Mouse (Mus musculus): ENCODE data around the gene Rel. TPM values are rescaled to one million over a fixed set of nuclear protein-coding genes. Genes with fewer than 3 reads are reported as not detected.

Rel gene
- total RNA-seq, 1 experiment from 2014 or later = 56.8 TPM

GRCm38 (mm10) chr11:23698526-23698925 is 72.2 kb downstream of the Rel start:
- no peak for ATAC-seq (ENCODE audit: extremely low read depth, insufficient number of reproducible peaks, low FRiP score, poor library complexity, severe bottlenecking)

- ATAC-seq (ENCODE audit: extremely low read depth, insufficient number of reproducible peaks, low FRiP score, poor library complexity, severe bottlenecking) = no peak; the same call in 1 of the 2 replicates
Measured at GRCm38 (mm10) chr11:23695847-23696246, 74.9 kb downstream of the Rel start.

DNA sequence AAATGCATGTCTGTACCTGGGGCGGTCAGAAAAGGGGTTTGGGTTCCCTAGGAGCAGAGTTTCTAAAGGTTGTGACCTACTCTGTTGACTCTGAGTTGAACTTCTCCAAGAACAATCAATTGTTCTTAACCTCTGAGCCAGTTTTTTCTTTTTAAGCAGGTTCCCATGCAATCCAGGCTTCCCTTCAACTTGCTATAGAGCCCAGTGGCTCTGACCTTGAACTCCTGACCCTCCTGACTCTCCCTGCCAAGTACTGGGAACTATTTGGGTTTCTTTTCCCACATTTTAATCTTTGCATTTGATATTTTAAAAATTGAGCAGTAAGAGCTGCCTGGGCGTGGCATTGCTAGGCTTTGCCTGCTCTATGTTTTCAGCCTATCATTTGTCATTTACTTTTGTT is 77.5 kb downstream of the Rel start:
- ATAC-seq (ENCODE audit: extremely low read depth, insufficient number of reproducible peaks, low FRiP score, poor library complexity, severe bottlenecking) = no peak

DNA sequence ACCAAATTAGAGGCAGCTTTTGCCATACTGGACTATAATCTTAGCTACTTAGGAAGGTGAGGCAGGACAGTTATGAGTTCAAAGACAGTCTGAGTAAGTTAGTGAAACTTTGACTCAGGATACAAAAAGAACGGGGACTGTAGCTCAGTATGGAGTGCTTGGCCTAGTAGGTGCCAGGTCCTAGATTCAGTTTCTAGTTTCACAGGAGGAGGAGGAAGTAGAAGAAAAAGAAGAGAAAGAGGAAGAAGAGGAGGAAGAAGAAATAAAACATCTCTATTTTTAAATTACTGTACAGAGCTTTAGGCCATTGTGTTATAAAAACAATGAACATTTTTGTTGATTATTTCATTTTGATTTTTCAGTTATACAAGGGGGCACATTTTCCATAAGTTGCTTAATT is 82.7 kb downstream of the Rel start:
- ATAC-seq (ENCODE audit: extremely low read depth, insufficient number of reproducible peaks, low FRiP score, poor library complexity, severe bottlenecking) = peak; percentile 46; the same call in 1 of the 2 replicates

Other genes with a start within 250 kb of the Rel start
- not detected in 2 replicates for gene 1700093K21Rik, start 249.8 kb downstream of the Rel start, total RNA-seq (2017)
- 5.8 and 7.4 TPM in 2 replicates for gene 0610010F05Rik, start 137.3 kb downstream of the Rel start, total RNA-seq (2017)
- 22.0 and 27.1 TPM in 2 replicates for gene Pus10, start 105.3 kb downstream of the Rel start, total RNA-seq (2017)
- 16.1 and 18.5 TPM in 2 replicates for gene Pex13, start 105.0 kb downstream of the Rel start, total RNA-seq (2017)
- gene Papolg, start 124.3 kb upstream of the Rel start, total RNA-seq (2017) = 51.8 and 70.9 TPM in 2 replicates